Comparison of ENCODE assay signal across 28 mouse cellular contexts in the genomic region with DNA sequence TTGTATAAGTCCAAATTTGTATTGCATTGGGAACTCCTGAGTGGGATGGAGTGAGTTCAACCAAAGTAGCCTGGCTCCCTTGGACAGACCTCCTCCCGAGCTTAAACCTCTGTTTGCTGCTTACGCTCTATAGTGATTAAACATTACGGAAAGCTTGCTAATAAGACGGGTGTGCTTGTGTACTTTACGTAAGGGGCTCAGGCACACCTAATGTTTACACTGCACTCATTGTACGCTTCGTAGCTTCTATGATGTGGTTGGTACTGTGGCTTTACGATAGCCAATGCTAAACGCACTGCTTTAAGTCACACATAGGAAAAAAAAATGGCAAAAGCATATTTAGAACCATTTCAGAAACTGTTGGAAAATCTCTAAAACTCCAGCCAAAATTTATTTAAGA. TPM values are rescaled to one million over a fixed set of nuclear protein-coding genes. Genes with fewer than 3 reads are reported as not detected.
"Had no signal": no experiment of that assay in that cellular context is flagged by ENCODE, and none has a peak within 500 bp of the region (broad histone marks: within the 10 kb centered on the region; RNA-seq: fewer than 3 reads in every experiment).

No protein-coding gene starts in this region.

- H3K4me2 ChIP-seq: limb, embryonic 13.5 days; liver, embryonic 12.5 days; liver, embryonic 15.5 days; midbrain, embryonic 13.5 days; neural tube, embryonic 13.5 days had no signal

- H3K36me3 ChIP-seq: limb, embryonic 10.5 days; limb, embryonic 13.5 days; liver, embryonic 12.5 days; liver, embryonic 15.5 days; midbrain, embryonic 10.5 days; midbrain, embryonic 13.5 days; neural tube, embryonic 13.5 days had no signal

- H3K9ac ChIP-seq: limb, embryonic 13.5 days; liver, embryonic 12.5 days; liver, embryonic 15.5 days; midbrain, embryonic 13.5 days; neural tube, embryonic 13.5 days had no signal

- ATAC-seq: intestine, postnatal 0 days; liver, embryonic 12.5 days; midbrain, embryonic 13.5 days; midbrain, embryonic 16.5 days had no signal

- H3K27ac ChIP-seq: kidney, postnatal 0 days; layer of hippocampus, adult 2 months; limb, embryonic 10.5 days; limb, embryonic 13.5 days; liver, embryonic 12.5 days; liver, embryonic 15.5 days; midbrain, embryonic 10.5 days; midbrain, embryonic 13.5 days; neural tube, embryonic 13.5 days had no signal

- DNase-seq: kidney, adult 2 months; kidney, postnatal 25 days; layer of hippocampus, adult 9-11 months; liver; lung, adult 18-20 months; lung, postnatal 36 days; retina, postnatal 1 day; right cerebral cortex, postnatal 25 days; spleen, adult 18-20 months; thymus, postnatal 25 days had no signal

- H3K4me1 ChIP-seq: limb, embryonic 13.5 days; megakaryocyte, embryonic 14.5 days; midbrain, embryonic 13.5 days; neural tube, embryonic 13.5 days had no signal

- H3K9me3 ChIP-seq: limb, embryonic 10.5 days; limb, embryonic 13.5 days; liver, embryonic 12.5 days; liver, embryonic 15.5 days; midbrain, embryonic 10.5 days; midbrain, embryonic 13.5 days; neural tube, embryonic 13.5 days had no signal

- H3K4me3 ChIP-seq: layer of hippocampus, adult 2 months; limb, embryonic 10.5 days; limb, embryonic 13.5 days; liver, embryonic 12.5 days; liver, embryonic 15.5 days; megakaryocyte, embryonic 14.5 days; midbrain, embryonic 10.5 days; midbrain, embryonic 13.5 days; myocyte; neural tube, embryonic 13.5 days had no signal

RNA-seq across cellular contexts. Expression of a gene that starts 3.3 kb away (rescaled TPM):
- total RNA-seq: neutrophil, adult 5-6 weeks had no signal
- polyA plus RNA-seq: myocyte had no signal

RNA-seq across cellular contexts. Expression of a gene that starts 44.8 kb away (rescaled TPM):
- total RNA-seq: layer of hippocampus, adult 2 months; layer of hippocampus, postnatal 25 days; left cerebral cortex, adult 18-20 months; left cerebral cortex, postnatal 25 days; monocyte, adult 5-6 weeks; neutrophil, adult 5-6 weeks had no signal
- polyA plus RNA-seq: liver, embryonic 15.5 days had no signal
